Mouse (Mus musculus): ENCODE results near the gene Rap1b. TPM values are rescaled to one million over a fixed set of nuclear protein-coding genes. Genes with fewer than 3 reads are reported as not detected.

Rap1b gene
- polyA plus RNA-seq, 1 experiment from 2014 or later, result 202 TPM

DNA sequence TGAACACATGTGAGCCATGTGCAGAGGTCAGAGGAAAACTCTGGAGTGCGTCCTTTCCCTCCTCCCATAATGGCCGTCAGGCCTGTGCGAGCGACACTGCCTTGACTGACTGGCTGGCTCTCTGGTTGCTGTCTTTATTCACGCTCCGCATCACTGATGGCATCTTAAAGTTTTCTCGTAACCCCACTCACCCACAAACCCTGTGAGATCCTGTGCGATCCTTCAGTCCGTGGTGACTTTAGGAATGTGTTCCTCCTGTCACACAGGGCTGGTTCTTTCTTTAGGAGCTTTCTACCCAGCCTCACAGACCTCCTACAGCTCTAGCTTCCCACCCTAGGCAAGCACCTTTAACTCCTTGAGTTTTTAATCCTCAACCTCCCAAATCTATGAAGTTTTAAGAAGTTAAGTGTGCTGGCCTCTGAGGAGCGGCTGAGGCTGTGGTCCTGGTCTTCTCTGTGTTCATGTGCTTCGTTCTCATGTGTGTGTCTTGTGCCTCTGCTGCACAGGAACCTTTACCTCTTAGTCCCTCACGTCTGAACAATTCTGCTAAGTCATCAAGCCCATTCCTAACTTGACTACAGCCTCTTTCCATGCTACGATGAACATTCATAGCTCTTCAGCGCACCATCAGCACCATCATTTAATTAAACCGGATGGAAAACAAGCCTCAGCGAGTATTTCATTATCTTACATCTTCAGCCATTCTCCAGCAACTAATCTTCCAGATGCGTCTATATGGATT, 73.3 kb downstream of the Rap1b start:
- no peak overlapping the region for H3K4me3 ChIP-seq (ENCODE audit: low read depth, low read length)
- no peaks in the 10 kb centered on the region for H3K9me3 ChIP-seq (ENCODE audit: control insufficient read depth, low read length)
- H3K4me2 ChIP-seq (ENCODE audit: low read depth, low read length), result no peak overlapping the region
- no peaks in the 10 kb centered on the region for H3K4me1 ChIP-seq (ENCODE audit: control insufficient read depth, insufficient read depth, low read length)
- no peaks in the 10 kb centered on the region for H3K27me3 ChIP-seq (replicated peaks; ENCODE audit: control insufficient read depth, insufficient read depth, low read length)
- H3K36me3 ChIP-seq (ENCODE audit: control insufficient read depth, insufficient read depth, low read length), result peaks cover 88% of the 10 kb centered on the region
- no peak overlapping the region for H3K27ac ChIP-seq (replicated peaks; ENCODE audit: low read depth, low read length)
- DNase-seq (ENCODE audit: low spot score), result no peak
- 93% methylated on average over 17 of the region's 17 CpGs for WGBS
- no peak for ATAC-seq (ENCODE audit: low read depth)
- no peak overlapping the region for H3K9ac ChIP-seq (ENCODE audit: low read depth, low read length)

DNA sequence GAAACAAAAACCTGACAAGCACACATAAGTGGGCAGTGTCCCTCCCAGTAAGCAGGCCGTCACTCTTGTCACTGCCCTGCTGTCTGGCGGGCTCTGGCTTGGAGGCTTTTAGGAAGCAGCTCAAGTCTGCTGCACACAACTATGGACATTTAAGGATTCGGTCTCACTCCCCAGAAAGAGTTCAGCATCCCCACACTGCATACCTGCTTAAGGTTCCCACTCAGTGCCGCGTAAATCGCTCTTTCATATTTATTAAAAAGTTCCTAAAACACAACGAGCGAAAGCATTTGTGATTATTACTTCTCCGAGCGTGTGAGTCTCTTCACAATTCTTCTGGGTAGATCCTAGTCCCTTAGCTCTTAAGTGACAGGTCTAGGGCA, 74.7 kb downstream of the Rap1b start:
- no peak overlapping the region for H3K27ac ChIP-seq (replicated peaks; ENCODE audit: low read depth, low read length)
- H3K9me3 ChIP-seq (ENCODE audit: control insufficient read depth, low read length), result no peaks in the 10 kb centered on the region
- H3K4me1 ChIP-seq (ENCODE audit: control insufficient read depth, insufficient read depth, low read length), result no peaks in the 10 kb centered on the region
- 95% methylated on average over 10 of the region's 10 CpGs for WGBS
- H3K36me3 ChIP-seq (ENCODE audit: control insufficient read depth, insufficient read depth, low read length), result peaks cover 85% of the 10 kb centered on the region
- no peak overlapping the region for H3K4me2 ChIP-seq (ENCODE audit: low read depth, low read length)
- no peaks in the 10 kb centered on the region for H3K27me3 ChIP-seq (replicated peaks; ENCODE audit: control insufficient read depth, insufficient read depth, low read length)
- H3K4me3 ChIP-seq (ENCODE audit: low read depth, low read length), result no peak overlapping the region
- ATAC-seq (ENCODE audit: low read depth), result no peak
- no peak for DNase-seq (ENCODE audit: low spot score)
- no peak overlapping the region for H3K9ac ChIP-seq (ENCODE audit: low read depth, low read length)

DNA sequence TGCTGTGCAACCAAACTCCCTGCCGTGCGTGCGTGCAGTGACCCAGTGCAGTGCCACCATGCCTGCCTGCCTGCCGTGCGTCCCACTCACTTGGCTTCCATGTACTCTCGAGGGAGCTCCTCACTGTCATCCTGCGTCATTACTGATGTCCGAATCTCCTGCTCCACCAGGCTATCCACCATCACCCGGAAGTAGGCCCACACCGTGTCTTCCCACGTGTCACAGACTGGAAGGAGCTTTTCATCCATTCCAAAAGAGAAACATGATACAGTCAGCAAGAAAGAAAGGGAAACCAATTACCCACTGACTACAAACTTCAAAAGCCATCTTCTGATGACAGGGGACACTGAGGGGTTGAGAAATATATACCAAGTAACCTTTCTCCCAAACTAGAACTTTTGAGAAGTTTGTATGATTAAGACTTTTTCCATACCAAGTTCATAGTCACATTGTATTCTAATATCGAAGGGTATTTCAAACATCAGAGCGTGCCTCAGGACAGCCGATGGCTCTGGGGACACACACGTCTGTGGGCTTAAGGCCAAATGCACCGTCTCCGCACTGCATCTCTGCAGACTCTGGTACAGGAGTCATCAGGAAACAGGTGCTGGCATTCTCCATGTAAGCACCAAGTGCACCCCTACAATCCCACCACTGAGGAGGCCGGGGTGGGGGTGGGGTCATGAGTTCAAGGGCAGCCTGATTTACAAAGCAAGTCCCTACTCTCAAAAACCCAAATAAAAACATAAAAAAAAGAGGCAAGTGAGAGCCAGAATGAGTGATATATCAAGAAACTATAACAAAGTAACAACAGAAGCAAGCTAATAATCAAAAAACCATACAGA, 75.3 kb downstream of the Rap1b start:
- Histone ChIP-seq H3K4me3 (ENCODE audit: low read depth, low read length) (no peak overlapping the region), H3K4me2 (ENCODE audit: low read depth, low read length) (no peak overlapping the region), H3K4me1 (ENCODE audit: control insufficient read depth, insufficient read depth, low read length) (no peaks in the 10 kb centered on the region), H3K9ac (ENCODE audit: low read depth, low read length) (no peak overlapping the region), H3K27me3 (replicated peaks; ENCODE audit: control insufficient read depth, insufficient read depth, low read length) (no peaks in the 10 kb centered on the region), H3K9me3 (ENCODE audit: control insufficient read depth, low read length) (no peaks in the 10 kb centered on the region), H3K36me3 (ENCODE audit: control insufficient read depth, insufficient read depth, low read length) (peaks cover 85% of the 10 kb centered on the region), H3K27ac (replicated peaks; ENCODE audit: low read depth, low read length) (no peak overlapping the region)
- 85% methylated on average over 18 of the region's 18 CpGs for WGBS
- DNase-seq (ENCODE audit: low spot score), result no peak
- no peak for ATAC-seq (ENCODE audit: low read depth)

DNA sequence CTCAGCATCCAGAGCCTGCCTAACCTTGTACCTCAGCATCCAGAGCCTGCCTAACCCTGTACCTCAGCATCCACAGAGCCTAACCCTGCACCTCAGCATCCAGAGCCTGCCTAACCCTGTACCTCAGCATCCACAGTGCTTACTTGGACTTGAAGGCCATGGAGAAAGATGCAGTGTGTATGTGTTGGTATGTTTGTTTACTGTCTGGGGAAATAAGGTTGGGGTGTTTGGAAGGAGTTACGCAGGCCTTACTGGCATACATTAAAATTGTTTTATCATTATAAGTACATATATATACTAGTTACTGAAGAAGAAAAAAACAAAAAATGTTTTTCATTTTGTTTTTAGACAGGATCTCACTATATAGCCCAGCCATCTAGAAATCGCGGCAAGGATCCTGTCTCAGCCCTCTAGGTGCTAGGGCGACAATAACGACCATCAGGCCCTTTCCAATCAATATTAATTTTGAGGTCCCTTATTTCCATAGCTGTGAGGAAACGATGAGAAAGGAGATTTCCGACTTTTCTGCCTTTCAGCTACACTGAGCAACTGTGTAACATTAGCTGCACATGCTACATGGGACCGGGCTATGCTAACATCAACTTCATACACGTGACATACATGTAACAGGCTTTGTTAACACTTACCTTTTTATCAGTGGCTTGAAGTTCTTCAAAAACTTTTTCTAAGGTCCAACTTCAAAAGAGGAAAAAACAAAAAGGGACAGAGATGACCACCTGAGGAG, 76.1 kb downstream of the Rap1b start:
- Histone ChIP-seq H3K4me2 (ENCODE audit: low read depth, low read length) (no peak overlapping the region), H3K27ac (replicated peaks; ENCODE audit: low read depth, low read length) (no peak overlapping the region), H3K4me1 (ENCODE audit: control insufficient read depth, insufficient read depth, low read length) (no peaks in the 10 kb centered on the region), H3K4me3 (ENCODE audit: low read depth, low read length) (no peak overlapping the region), H3K9me3 (ENCODE audit: control insufficient read depth, low read length) (no peaks in the 10 kb centered on the region), H3K27me3 (replicated peaks; ENCODE audit: control insufficient read depth, insufficient read depth, low read length) (no peaks in the 10 kb centered on the region), H3K9ac (ENCODE audit: low read depth, low read length) (no peak overlapping the region), H3K36me3 (ENCODE audit: control insufficient read depth, insufficient read depth, low read length) (peaks cover 85% of the 10 kb centered on the region)
- ATAC-seq (ENCODE audit: low read depth) (no peak), DNase-seq (ENCODE audit: low spot score) (no peak)
- 94% methylated on average over 9 of the region's 9 CpGs for WGBS

DNA sequence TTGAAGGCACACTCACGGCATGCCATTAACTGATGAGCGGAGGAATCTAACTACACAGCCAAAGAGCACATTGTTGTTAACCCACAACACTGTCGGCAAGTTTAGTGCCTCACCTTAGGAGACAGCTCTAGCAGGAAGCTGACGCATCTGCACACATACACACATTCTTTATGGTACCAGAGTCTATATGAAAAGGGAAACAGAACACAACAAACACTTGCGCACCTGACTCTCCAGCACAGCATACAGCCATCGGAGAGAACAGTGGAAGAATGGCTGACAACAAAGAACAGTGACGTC, 77.7 kb downstream of the Rap1b start:
- WGBS, result 85% methylated on average over 7 of the region's 7 CpGs

DNA sequence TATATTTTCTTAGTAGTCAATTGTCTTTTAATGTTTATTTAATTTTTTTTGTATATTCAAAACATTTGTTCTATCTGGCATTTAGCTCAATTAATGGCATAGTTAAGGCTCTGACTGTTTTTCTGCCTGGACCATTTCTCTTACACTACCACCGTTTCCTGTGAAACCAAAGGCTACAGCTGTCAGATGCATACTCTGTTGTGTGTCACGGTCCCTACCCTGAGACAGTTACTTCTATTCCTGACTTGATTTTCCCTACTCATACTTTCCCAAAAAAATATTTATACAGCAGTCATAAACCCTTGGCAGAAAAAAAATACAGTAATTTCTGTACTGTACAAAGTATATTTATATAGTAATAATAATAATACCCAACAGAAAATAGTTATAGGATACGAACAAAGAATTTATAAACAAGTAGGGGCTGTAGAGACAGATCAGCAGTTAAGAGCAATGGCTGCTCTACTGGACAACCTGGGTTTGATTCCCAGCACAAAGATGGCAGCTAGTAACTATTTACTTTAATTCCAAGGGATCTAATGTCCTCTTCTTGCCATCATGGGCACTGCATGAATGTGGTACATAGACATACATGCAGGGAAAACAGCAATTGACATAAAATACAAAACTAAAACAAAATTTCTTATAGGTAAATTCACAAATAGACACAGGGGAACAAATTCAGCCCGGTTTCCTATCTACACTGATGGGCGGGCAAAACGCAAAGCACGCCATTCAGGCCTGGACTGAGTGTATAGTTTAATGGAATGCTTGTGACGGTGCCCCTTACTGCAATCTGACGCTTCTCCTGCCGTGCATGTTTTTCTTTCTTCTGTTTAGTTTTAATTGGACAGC, 78.3 kb downstream of the Rap1b start:
- H3K27me3 ChIP-seq (replicated peaks; ENCODE audit: control insufficient read depth, insufficient read depth, low read length), result no peaks in the 10 kb centered on the region
- no peaks in the 10 kb centered on the region for H3K4me1 ChIP-seq (ENCODE audit: control insufficient read depth, insufficient read depth, low read length)
- no peak overlapping the region for H3K4me3 ChIP-seq (ENCODE audit: low read depth, low read length)
- no peak overlapping the region for H3K9ac ChIP-seq (ENCODE audit: low read depth, low read length)
- H3K9me3 ChIP-seq (ENCODE audit: control insufficient read depth, low read length), result no peaks in the 10 kb centered on the region
- ATAC-seq (ENCODE audit: low read depth) (no peak), DNase-seq (ENCODE audit: low spot score) (no peak)
- H3K27ac ChIP-seq (replicated peaks; ENCODE audit: low read depth, low read length), result no peak overlapping the region
- WGBS, result 84% methylated on average over 10 of the region's 10 CpGs
- no peak overlapping the region for H3K4me2 ChIP-seq (ENCODE audit: low read depth, low read length)
- H3K36me3 ChIP-seq (ENCODE audit: control insufficient read depth, insufficient read depth, low read length), result peaks cover 81% of the 10 kb centered on the region

More for the DNA sequence above, 77.7 kb downstream of the Rap1b start:
- Histone ChIP-seq H3K9me3 (ENCODE audit: control insufficient read depth, low read length) (no peaks in the 10 kb centered on the region), H3K4me3 (ENCODE audit: low read depth, low read length) (no peak overlapping the region), H3K36me3 (ENCODE audit: control insufficient read depth, insufficient read depth, low read length) (peaks cover 81% of the 10 kb centered on the region), H3K9ac (ENCODE audit: low read depth, low read length) (no peak overlapping the region), H3K27ac (replicated peaks; ENCODE audit: low read depth, low read length) (no peak overlapping the region), H3K4me1 (ENCODE audit: control insufficient read depth, insufficient read depth, low read length) (no peaks in the 10 kb centered on the region), H3K27me3 (replicated peaks; ENCODE audit: control insufficient read depth, insufficient read depth, low read length) (no peaks in the 10 kb centered on the region), H3K4me2 (ENCODE audit: low read depth, low read length) (no peak overlapping the region)
- ATAC-seq (ENCODE audit: low read depth), result no peak
- DNase-seq (ENCODE audit: low spot score), result no peak

DNA sequence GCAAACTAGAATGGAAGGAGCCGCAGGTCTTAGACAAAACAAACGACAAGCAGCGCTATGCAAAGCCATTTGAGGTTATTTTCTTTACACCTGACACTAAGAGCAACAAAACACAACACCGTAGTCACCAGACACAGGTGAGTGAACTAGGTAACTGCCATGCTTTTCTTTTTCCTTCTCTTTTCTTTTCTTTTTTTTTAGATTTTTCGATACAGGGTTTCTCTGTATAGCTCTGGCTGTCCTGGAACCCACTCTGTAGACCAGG, 79.0 kb downstream of the Rap1b start:
- Histone ChIP-seq H3K4me1 (ENCODE audit: control insufficient read depth, insufficient read depth, low read length) (no peaks in the 10 kb centered on the region), H3K27me3 (replicated peaks; ENCODE audit: control insufficient read depth, insufficient read depth, low read length) (no peaks in the 10 kb centered on the region), H3K4me3 (ENCODE audit: low read depth, low read length) (no peak overlapping the region), H3K27ac (replicated peaks; ENCODE audit: low read depth, low read length) (no peak overlapping the region), H3K36me3 (ENCODE audit: control insufficient read depth, insufficient read depth, low read length) (peaks cover 84% of the 10 kb centered on the region), H3K9ac (ENCODE audit: low read depth, low read length) (no peak overlapping the region), H3K4me2 (ENCODE audit: low read depth, low read length) (no peak overlapping the region), H3K9me3 (ENCODE audit: control insufficient read depth, low read length) (no peaks in the 10 kb centered on the region)
- DNase-seq (ENCODE audit: low spot score) (no peak), ATAC-seq (ENCODE audit: low read depth) (no peak)
- WGBS, result 91% methylated on average over 5 of the region's 5 CpGs

DNA sequence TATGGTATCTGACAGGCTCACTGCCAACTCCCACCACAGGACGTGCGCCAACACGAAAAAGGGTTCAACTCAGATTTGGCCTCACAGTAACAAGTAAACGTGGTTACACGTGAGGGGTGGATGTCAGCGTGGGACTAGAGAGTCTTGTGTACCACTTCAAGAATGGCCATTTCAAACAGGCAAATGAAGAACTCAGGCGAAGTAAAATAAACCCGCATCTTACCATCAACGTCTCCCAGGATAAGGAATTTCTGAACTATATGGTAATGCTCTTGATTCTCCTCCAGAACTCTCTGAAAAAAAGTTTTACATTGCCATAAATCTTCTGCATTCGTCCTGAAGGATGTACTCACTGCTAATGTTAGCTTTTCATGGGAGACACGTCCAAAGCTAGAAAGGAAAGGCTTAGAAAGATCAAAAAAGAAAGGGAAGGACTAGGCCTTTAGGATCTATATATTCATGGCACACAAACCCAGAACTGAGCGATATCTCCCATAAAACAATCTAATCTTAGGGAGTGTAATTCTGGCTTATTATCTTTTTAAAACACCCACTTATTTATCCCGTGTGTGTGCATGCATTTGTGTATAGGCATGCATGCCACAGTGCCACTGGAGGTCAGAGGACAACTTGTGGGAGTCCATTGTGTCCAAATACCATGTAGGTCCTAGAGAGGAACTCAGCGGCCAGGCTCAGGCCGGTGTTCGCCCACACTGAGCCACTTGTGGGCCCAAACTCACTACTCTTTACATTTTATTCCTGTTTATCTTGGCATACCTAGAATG, 79.5 kb downstream of the Rap1b start:
- Histone ChIP-seq H3K9me3 (ENCODE audit: control insufficient read depth, low read length) (no peaks in the 10 kb centered on the region), H3K27ac (replicated peaks; ENCODE audit: low read depth, low read length) (no peak overlapping the region), H3K36me3 (ENCODE audit: control insufficient read depth, insufficient read depth, low read length) (peaks cover 84% of the 10 kb centered on the region), H3K4me3 (ENCODE audit: low read depth, low read length) (no peak overlapping the region), H3K4me1 (ENCODE audit: control insufficient read depth, insufficient read depth, low read length) (no peaks in the 10 kb centered on the region), H3K27me3 (replicated peaks; ENCODE audit: control insufficient read depth, insufficient read depth, low read length) (no peaks in the 10 kb centered on the region), H3K9ac (ENCODE audit: low read depth, low read length) (no peak overlapping the region), H3K4me2 (ENCODE audit: low read depth, low read length) (no peak overlapping the region)
- DNase-seq (ENCODE audit: low spot score) (no peak), ATAC-seq (ENCODE audit: low read depth) (no peak)
- WGBS, result 91% methylated on average over 16 of the region's 16 CpGs

Data from embryonic facial prominence, embryonic 14.5 days (tissue).